Mouse (Mus musculus): ENCODE results near the gene Fam227a.

Gene Fam227a

DNA sequence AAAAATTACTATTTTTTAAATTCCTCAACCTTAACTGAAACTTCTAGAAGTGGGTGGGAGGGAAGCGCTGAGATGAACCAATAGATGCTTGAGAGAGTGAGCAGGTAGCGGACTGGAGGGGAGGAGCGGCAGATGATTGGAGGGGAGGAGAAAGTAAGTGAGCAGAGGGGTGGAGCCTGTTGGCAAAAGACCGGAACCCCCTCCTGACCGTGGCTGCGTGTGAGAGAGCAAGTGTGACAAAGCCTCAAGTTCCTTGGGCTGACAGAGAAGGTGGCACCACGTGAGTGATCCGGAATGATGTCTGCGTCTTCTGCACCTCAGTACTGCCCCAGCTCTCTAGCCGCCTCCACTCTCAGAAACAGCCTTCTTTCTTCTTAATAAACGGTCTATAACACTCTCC is 41.6 kb downstream of the Fam227a start:
- DNase-seq (ENCODE audit: low spot score in 2 of 2) = no peak

DNA sequence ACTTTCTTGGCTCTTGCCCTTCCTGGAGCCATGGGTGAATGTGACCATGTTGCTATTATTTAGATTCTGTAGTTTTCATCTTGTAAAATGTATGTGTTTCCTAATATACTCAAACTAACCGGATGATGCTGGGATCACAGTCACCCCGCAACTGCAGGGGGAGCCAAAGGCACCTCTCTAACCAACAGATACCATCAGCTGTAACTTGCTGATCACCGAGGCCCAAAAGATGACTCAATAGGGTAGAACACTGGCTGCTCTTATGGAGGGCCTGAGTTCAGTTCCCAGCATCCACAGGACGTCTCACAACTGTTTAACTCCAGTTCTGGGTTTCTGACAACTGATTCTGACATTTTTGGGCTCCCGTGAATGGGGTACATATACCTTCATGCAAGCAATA is 42.0 kb downstream of the Fam227a start:
- DNase-seq (ENCODE audit: low spot score in 2 of 2) = no peak

DNA sequence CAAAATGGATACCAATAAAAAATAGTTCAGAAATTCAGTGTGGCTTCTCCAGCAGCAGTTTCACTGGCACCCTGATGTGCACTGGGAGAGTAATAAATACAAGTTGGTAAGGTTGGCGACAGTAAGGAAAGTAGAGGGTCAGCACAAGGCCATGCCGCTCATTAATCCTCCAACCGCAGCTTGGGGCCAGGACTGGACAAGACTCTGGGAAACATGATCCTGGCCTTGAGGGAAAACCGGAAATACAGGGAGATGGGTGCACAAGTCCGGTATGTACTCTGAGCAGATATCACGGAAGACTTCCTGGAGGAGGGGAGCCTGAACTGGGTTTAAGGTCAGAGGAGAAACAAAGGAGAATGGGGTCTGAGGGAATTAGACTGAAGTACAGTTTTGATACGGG is 43.3 kb downstream of the Fam227a start:
- DNase-seq (ENCODE audit: low spot score in 2 of 2) = no peak

DNA sequence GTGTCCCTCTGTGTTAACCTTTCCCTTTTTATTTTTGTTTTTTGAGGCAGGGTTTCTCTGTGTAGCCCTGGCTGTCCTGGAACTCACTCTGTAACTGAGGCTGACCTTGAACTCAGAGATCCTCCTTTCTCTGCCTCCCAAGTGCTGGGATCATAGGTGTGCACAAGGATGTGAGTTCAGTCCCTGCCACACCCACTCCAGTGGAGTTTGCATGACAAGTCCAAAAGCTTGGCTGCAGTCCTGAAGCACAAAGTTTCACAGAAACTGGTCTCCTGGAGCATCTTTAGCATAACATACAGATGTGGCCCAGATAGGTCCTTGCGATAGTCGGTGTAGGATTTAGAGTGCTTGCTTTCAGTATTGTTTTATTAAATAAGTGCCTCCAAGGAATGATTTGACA is 49.5 kb downstream of the Fam227a start:
- DNase-seq (ENCODE audit: low spot score in 2 of 2) = no peak

DNA sequence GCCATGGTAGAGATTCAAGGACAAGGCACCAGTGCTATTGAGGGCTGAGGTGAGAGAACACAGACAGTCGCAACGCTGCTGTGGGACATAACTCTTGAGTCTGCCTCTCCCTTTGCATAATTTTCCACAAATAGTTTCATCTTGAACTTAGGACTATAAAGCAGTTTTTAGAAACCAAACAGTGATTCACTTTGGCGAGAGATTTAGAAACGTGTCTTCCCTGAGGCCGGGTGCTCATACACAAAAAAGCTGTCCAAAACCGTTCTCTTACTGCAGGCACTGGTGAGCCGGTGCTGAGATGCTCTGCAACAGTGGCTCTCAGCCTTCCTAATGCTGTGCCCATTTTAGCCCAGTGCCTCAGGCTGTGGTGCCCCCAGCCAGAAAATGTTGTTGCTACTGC is 50.5 kb downstream of the Fam227a start:
- DNase-seq (ENCODE audit: low spot score in 2 of 2) = no peak

DNA sequence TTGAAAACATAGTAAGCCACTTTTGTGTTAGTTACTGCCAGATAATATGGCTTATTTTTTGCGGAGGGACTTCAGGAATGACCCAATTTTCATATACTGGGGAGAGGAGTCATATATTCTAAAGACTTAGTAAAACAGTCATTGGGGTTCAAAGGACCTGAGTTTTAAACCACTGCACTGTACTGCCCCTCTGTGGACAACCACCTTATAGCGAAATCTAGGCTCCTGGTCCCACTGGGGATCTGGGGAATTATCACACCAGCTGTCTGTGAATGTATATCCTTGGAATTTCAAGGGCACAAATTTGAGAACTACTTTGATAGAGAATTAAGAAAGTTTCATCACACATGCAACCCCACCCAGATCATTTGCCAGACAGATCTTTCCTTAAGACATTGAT is 51.0 kb downstream of the Fam227a start:
- no peak for DNase-seq (ENCODE audit: low spot score in 2 of 2)

DNA sequence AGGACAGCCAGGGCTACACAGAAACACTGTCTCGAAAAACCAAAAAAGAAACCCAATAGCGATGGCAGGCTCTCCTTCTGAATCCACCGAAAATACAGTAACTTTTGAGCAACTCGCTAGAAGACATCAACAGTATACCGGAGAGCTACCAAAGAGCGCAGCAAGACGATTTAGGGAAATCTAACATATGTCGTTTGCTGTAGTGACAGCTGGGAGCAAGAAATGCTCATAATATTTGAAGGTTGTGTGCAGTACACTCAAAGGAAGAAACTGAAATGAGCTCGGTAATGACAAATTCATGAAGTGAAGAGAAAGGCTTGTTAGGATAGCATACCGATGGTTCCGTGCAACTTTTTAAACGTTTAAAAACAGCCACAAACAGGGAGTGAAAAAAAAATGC is 52.6 kb downstream of the Fam227a start:
- no peak for DNase-seq (ENCODE audit: low spot score in 2 of 2)

DNA sequence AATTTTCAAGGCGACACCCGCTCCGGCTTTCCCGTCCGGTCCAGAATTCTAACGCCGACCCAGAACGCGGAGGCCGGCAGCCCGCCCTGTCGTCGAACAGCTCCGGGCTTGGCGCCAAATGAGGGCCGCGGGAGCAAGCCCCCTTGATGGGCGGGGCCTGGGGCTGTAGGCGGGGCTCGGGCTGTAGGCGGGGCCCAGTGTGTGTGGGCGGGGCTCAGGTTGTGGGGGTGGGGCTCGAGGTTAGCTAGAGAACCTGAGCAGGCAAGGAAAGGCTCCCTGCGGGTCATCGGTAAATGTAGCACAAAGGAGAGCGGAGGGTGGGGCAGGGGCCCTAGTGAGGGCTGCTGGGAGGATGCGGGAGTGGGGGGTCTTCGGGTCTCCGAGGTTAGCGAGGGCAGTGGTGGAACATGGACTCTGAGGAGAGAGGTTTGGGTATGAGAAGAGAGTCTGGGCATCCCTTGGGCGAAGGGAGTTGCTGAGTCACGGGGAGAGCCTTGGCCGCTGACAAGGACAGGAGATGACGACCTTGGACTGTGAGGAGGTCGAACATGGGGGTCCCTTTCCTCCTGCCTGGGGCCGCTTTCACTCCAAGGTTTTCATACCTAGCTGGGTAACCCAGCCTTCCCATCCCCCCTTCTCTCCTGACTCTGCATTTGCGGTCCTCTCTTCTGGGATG is 53.6 kb downstream of the Fam227a start, which contains the start of gene Dmc1:
TSS of gene Dmc1 (minus strand) at position 120 of the 676 bp plus-strand sequence.
- DNase-seq (ENCODE audit: low spot score in 2 of 2) = peak in 1 of 2 experiments; percentile 49

GRCm38 (mm10) chr15:79600176-79600575 is 58.6 kb downstream of the Fam227a start:
- DNase-seq (ENCODE audit: low spot score in 2 of 2) = no peak

GRCm38 (mm10) chr15:79598715-79599114 is 60.0 kb downstream of the Fam227a start:
- no peak for DNase-seq (ENCODE audit: low spot score in 2 of 2)

DNA sequence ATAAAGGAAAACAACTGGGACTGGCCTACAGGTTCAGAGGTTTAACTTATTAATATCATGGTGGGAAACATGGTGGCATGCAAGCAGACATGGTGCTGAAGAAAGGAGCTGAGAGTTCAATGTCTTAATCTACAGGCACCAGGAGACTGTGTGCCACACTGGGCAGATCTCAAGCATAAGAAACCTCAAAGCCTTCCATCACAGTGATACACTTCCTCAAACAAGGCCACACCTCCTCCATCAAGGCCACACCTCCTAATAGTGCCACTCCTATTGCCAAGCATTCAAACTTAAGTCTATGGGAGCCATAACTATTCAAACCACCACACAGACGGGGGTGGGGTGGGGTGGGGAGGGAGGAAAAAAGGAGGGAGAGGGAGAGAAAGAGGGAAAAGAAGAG is 77.2 kb downstream of the Fam227a start:
- DNase-seq (ENCODE audit: low spot score in 2 of 2) = no peak

- DNase-seq (ENCODE audit: low spot score in 2 of 2) = no peak
Observed at GRCm38 (mm10) chr15:79577671-79578426, 80.9 kb downstream of the Fam227a start.

DNA sequence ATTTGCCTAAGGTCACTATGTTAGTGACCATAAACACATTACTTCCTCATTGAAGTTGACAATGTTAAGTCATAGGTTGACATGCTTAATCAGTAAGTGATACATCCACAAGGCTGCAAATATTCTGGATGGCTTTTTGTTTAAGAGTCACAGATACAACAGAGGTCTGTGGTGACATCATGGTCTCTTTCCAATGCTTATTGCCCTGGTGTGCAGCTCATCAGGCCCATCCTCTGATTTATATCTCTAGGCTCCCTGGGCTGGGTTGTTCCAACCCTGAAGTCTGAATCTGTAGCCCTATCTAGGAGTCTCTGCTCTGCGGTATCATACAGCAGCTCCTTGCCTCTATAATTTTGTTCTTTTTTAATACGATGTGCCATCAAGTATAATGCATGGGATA is 81.8 kb downstream of the Fam227a start:
- DNase-seq (ENCODE audit: low spot score in 2 of 2) = no peak

- no peak for DNase-seq (ENCODE audit: low spot score in 2 of 2)
Observed at GRCm38 (mm10) chr15:79575543-79576222, 83.1 kb downstream of the Fam227a start.

DNA sequence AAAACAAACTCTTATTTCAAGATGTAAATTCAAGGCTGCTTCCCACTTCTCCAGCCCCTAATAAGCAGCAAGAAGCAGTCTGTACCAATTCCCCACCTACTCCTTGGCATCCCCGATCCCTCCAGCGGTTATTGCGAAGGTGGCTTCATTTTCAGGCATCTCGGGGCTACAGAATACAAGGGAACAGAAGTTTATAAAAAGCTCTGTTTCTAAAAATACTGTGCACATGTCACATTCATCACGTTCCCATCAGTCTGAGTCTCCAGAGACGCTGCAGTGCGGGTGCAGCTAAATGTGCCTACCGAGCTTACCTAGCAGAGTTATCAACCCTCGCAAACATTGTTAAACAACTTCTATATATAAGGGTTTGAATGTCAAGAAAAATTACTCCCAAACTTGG is 96.3 kb downstream of the Fam227a start:
- no peak for DNase-seq (ENCODE audit: low spot score in 2 of 2)

DNA sequence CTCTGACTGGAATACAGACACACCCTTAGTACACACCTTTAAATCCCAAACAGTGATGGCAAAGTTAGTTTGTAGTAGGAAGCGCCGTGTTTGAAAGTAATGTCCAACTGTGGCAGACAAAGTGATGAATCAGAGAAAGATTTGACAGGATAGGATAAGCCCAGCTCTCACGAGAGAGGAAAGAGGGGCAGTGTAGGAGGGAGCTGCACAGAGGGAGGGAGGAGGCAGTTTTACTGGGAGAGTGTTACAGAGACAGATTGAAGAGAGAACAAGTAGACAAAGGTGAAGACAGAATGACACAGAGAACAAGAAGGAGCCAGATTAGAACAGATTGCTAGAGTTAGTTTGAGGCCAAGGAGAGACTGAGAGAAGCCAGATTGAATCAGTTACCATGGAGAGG is 99.1 kb downstream of the Fam227a start:
- no peak for DNase-seq (ENCODE audit: low spot score in 2 of 2)

Data from cerebellum, postnatal 4 days (tissue).